ENCODE assay signal across 13 mouse cellular contexts in genomic region chr1:165071831-165072491, GRCm38 (mm10).
"Had no signal": no experiment of that assay in that cellular context is flagged by ENCODE, and none has a peak within 500 bp of the region (broad histone marks: within the 10 kb centered on the region; RNA-seq: fewer than 3 reads in every experiment).

No protein-coding gene starts in this region.

- H3K9me3 ChIP-seq: limb, embryonic 15.5 days; liver, embryonic 12.5 days; megakaryocyte, embryonic 14.5 days; midbrain, embryonic 15.5 days; neural tube, embryonic 13.5 days had no signal

- H3K9ac ChIP-seq: limb, embryonic 15.5 days; liver, embryonic 12.5 days; lung, embryonic 14.5 days; midbrain, embryonic 15.5 days; neural tube, embryonic 13.5 days had no signal

- H3K4me2 ChIP-seq: limb, embryonic 15.5 days; liver, embryonic 12.5 days; lung, embryonic 14.5 days; midbrain, embryonic 11.5 days; midbrain, embryonic 15.5 days; neural tube, embryonic 13.5 days had no signal

- DNase-seq: kidney, adult 8-10 months; kidney, postnatal 36 days; lung, embryonic 14.5 days; lung, postnatal 10 days; retina, postnatal 1 day; thymus, postnatal 4 days had no signal

- H3K4me3 ChIP-seq: limb, embryonic 15.5 days; liver, embryonic 12.5 days; megakaryocyte, embryonic 14.5 days; midbrain, embryonic 15.5 days; neural tube, embryonic 13.5 days had no signal

- H3K27me3 ChIP-seq: limb, embryonic 15.5 days; liver, embryonic 12.5 days; midbrain, embryonic 15.5 days; neural tube, embryonic 13.5 days had no signal

- H3K27ac ChIP-seq: limb, embryonic 15.5 days; liver, embryonic 12.5 days; macrophage; midbrain, embryonic 15.5 days; neural tube, embryonic 13.5 days had no signal

- H3K36me3 ChIP-seq: limb, embryonic 15.5 days; liver, embryonic 12.5 days; midbrain, embryonic 15.5 days; neural tube, embryonic 13.5 days had no signal

- H3K4me1 ChIP-seq: liver, embryonic 12.5 days had no signal
